Mouse (Mus musculus): ENCODE measurements around the gene Eml2.

DNA sequence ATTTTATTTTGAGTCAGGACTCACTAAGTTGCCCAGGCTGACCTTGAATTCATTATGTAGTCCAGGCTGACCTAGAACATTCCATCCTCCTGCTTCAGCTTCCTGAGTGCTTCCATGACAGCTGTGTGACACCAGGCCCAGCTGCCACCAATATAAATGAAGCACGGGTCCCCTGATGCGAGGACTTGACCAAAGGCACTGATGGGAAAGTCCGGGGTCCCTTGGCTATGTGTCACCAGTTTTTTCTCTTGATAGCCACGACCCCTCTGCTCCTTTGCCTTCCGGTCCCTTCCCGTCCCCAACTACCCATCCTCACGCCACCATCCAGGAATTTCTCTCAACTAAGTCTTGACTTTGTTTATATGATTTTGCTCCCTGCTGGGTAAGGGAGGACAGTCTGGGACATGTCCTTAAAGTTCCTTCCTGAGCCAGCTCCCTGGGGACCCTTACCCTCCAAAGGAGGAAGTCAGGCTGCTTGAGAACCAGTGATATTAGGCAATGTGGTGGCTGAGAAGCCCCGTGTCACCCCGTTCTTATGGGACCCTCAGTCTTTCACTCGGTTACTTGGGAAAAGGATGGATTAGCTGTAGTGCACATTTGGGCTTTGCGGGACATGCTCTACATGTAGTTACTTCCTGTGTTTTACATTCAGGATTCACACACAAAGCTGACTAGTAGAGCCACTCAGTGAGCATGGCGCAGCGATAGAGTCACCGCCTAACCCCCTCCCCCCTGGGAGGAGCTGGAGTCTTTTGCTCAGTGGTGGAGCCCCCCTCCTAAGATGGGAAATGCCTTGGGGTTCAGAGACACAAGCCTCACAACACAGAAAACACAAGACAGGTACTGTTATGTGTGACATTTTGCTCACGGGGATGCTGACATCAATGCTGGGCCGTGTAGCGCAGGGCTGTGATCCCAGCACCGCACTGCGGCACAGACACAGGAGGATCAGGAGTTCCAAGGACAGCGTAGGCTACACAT lies 50.9 kb downstream of the Eml2 start:
- TF ChIP-seq GATA1 (IDR thresholded peaks at IDR 0.05; ENCODE audit: low read length) (no peak), TAL1 (IDR thresholded peaks at IDR 0.05; ENCODE audit: low read length) (no peak)
